Mouse (Mus musculus): ENCODE measurements around the gene 1110057P08Rik.
"Not testable (repeated sequence)": the region's sequence is repeated elsewhere in the genome, so short reads cannot be mapped to it uniquely, and the experiment has no call there.

Gene 1110057P08Rik

GRCm38 (mm10) chr16:89174435-89174834 is at the start of gene 1110057P08Rik:
TSS of gene 1110057P08Rik (plus strand) at chr16:89174735.
- DNase-seq (ENCODE audit: low spot score in 2 of 2): no peak

DNA sequence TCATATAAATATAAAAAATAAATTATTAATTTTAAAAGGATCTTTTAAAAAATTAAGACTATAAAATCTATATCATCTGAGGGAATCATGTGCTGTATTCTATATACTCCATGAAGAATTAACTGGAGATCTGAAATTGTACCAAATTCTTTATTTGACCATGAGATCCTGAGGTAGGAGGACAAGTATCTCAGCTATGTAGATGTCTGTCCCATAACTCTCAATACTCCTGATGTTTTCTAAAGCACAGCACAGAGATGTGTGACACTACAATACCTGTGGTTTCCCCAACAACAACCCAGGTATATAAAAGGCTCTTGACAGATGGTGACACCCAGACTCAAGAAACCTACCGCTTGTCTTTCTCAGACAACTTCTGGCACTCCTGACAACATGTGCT is 34.0 kb upstream of the 1110057P08Rik start, which contains the start of gene Gm6358:
Gene Gm6358, plus strand, starts transcription at position 301 of the 400 bp plus-strand sequence.
- DNase-seq (ENCODE audit: low spot score in 2 of 2): no peak

- DNase-seq (ENCODE audit: low spot score in 2 of 2): no peak
Observed at GRCm38 (mm10) chr16:89150786-89151185, 23.7 kb upstream of the 1110057P08Rik start, which contains the start of gene Gm10061. TSS of gene Gm10061 (plus strand) at chr16:89151086.

- no peak for DNase-seq (ENCODE audit: low spot score in 2 of 2)
Observed at GRCm38 (mm10) chr16:89157652-89158051, 16.9 kb upstream of the 1110057P08Rik start, which contains the start of gene Gm9789. TSS of gene Gm9789 (plus strand) at chr16:89157952.

- DNase-seq (ENCODE audit: low spot score in 2 of 2): not testable (repeated sequence)
Observed at GRCm38 (mm10) chr16:89169190-89169589, 5.3 kb upstream of the 1110057P08Rik start, which contains the start of gene Gm7735. TSS of gene Gm7735 (plus strand) at chr16:89169490.

DNA sequence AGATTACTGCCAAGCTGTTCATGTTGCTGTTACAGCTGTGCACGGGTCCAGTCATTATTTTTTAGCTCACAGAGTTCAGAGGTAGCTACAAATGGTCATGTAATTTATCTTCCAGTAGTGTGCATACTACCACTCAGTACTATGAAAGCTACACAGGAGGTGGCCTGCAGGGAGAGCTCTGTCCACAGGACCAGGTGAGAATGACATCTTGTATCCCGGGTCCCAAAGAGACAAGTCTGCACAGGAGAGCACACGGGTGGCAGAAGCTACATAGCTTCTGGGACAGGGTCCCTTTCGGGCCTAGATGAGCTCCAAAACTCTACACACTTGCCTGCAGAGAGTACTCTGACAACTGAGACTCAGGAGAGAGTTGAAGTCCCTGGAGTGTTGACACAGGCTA is 14.1 kb downstream of the 1110057P08Rik start:
- no peak for DNase-seq (ENCODE audit: low spot score in 2 of 2)

DNA sequence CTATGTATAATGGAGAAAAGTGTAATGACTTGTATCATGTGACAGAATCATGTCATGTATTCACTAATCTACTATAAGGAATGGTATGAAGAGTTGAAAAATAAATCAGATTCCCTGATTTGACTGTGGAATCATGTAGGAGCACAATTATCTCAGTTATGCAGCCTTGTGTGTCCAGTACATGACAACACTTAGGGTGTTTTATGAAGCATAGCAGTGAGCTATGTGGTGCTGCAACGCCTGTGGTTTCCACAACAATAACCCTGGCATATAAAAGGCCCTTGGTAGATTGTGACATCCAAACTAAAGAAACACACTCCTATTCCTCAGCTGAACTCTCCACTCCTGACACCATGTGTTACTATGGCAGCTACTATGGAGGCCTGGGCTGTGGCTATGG is 31.0 kb downstream of the 1110057P08Rik start, which contains the start of gene Krtap20-2:
Gene Krtap20-2, plus strand, starts transcription at position 301 of the 400 bp plus-strand sequence.
- no peak for DNase-seq (ENCODE audit: low spot score in 2 of 2)

All from right cerebral cortex, postnatal 10 days (tissue).